Mouse (Mus musculus) neural tube, embryonic 15.5 days (tissue): Measurements from ENCODE around the gene Pdcd4. TPM values are rescaled to one million over a fixed set of nuclear protein-coding genes. Genes with fewer than 3 reads are reported as not detected.
"Not testable (repeated sequence)": the region's sequence is repeated elsewhere in the genome, so short reads cannot be mapped to it uniquely, and the experiment has no call there.

Source experiments
- ATAC-seq: fragments of 200-750 bp; cut with Nextera tagmentation; 2 replicates; pipeline ENCODE4 v1.8.0; 2017; ENCODE audit warnings: mild to moderate bottlenecking, moderate TSS enrichment, moderate library complexity; ENCODE audit not compliant: low FRiP score
- H3K27ac ChIP-seq: fragments of 300-500 bp; sonication (generic); replicated peaks from 2 replicates; pipeline ENCODE4 v1.5.1; 2015; ENCODE audit warnings: mild to moderate bottlenecking, inconsistent platforms
- H3K27me3 ChIP-seq: fragments of 300-500 bp; sonication (generic); replicated peaks from 2 replicates; pipeline ENCODE4 v1.6.1; 2015; ENCODE audit warnings: inconsistent platforms
- H3K36me3 ChIP-seq: fragments of 300-500 bp; sonication (generic); 2 replicates; pipeline ENCODE4 v1.6.1; 2015; ENCODE audit warnings: inconsistent platforms
- H3K4me1 ChIP-seq: fragments of 300-500 bp; sonication (generic); 2 replicates; pipeline ENCODE4 v1.6.1; 2015; ENCODE audit warnings: inconsistent platforms
- H3K4me2 ChIP-seq: fragments of 300-500 bp; sonication (generic); 2 replicates; pipeline ENCODE4 v1.6.1; 2015; ENCODE audit warnings: inconsistent platforms, mild to moderate bottlenecking, moderate library complexity
- H3K4me3 ChIP-seq: fragments of 300-500 bp; sonication (generic); replicated peaks from 2 replicates; pipeline ENCODE4 v1.5.1; 2015; ENCODE audit warnings: mild to moderate bottlenecking, inconsistent platforms
- H3K9ac ChIP-seq: fragments of 300-500 bp; sonication (generic); replicated peaks from 2 replicates; pipeline ENCODE4 v1.6.1; 2015; ENCODE audit warnings: mild to moderate bottlenecking, inconsistent platforms
- H3K9me3 ChIP-seq: fragments of 300-500 bp; sonication (generic); replicated peaks from 2 replicates; pipeline ENCODE4 v1.6.1; 2016; ENCODE audit warnings: inconsistent platforms
- WGBS: fragments of 180-500 bp; shearing (Covaris S2); methylation state at CpG from one replicate; pipeline ENCODE4 v1.1.7; 2015; ENCODE audit warnings: mixed read lengths; 5-methylcytosine and 5-hydroxymethylcytosine counted together
- polyA plus RNA-seq: library from polyadenylated mRNA; unstranded; fragments of >200 nt; fragmentation: Nextera tagmentation; extraction: Ambion mirVana; gene quantifications from 2 replicates; pipeline ENCODE4 v1.2.1, GENCODE M21; 2015

Pdcd4 gene
- polyA plus RNA-seq, 1 experiment from 2014 or later: 60.3 TPM

GRCm38 (mm10) chr19:53903507-53904321, 11.7 kb downstream of the Pdcd4 start:
- peak overlapping the region; percentile 89 for H3K9ac ChIP-seq
- peak overlapping the region; percentile 79 for H3K4me2 ChIP-seq
- peaks cover 31% of the 10 kb centered on the region for H3K4me1 ChIP-seq
- WGBS: under 1% methylated on average over 52 of the region's 83 CpGs
- ATAC-seq: peak; percentile 75
- H3K4me3 ChIP-seq: peak overlapping the region; percentile 96
- 0 out of 2 replicates have a peak, but pooled peaks cover 2% of the 10 kb centered on the region for H3K27me3 ChIP-seq
- no peaks in the 10 kb centered on the region for H3K9me3 ChIP-seq
- H3K36me3 ChIP-seq: 0 out of 2 replicates have a peak, but pooled peaks cover 3% of the 10 kb centered on the region
- peak overlapping the region; percentile 92 for H3K27ac ChIP-seq

- Histone ChIP-seq H3K27ac (peak overlapping the region; percentile 18; the same call in 1 of the 2 replicates), H3K9ac (no peak overlapping the region), H3K36me3 (peaks cover 11% of the 10 kb centered on the region), H3K4me2 (peak overlapping the region; percentile 79), H3K4me1 (peaks cover 31% of the 10 kb centered on the region), H3K27me3 (no peaks in the 10 kb centered on the region), H3K9me3 (no peaks in the 10 kb centered on the region), H3K4me3 (peak overlapping the region; percentile 96)
- WGBS: 64% methylated on average over 7 of the region's 7 CpGs
- ATAC-seq: no peak
These were observed 12.9 kb downstream of the Pdcd4 start for GRCm38 (mm10) chr19:53904833-53905480.

- no peak overlapping the region for H3K4me2 ChIP-seq
- no peak for ATAC-seq
- no peak overlapping the region for H3K9ac ChIP-seq
- no peak overlapping the region for H3K4me3 ChIP-seq
- peaks cover 31% of the 10 kb centered on the region for H3K4me1 ChIP-seq
- H3K27me3 ChIP-seq: no peaks in the 10 kb centered on the region
- no peak overlapping the region for H3K27ac ChIP-seq
- H3K9me3 ChIP-seq: no peaks in the 10 kb centered on the region
- peaks cover 19% of the 10 kb centered on the region for H3K36me3 ChIP-seq
- WGBS: 54% methylated on average over 6 of the region's 6 CpGs
These were observed 14.1 kb downstream of the Pdcd4 start for GRCm38 (mm10) chr19:53906033-53906702.

GRCm38 (mm10) chr19:53906703-53907070, 14.7 kb downstream of the Pdcd4 start:
- Histone ChIP-seq H3K36me3 (peaks cover 22% of the 10 kb centered on the region), H3K4me1 (peaks cover 31% of the 10 kb centered on the region)
- not testable (repeated sequence) for H3K4me3 ChIP-seq, H3K9me3 ChIP-seq, H3K4me2 ChIP-seq, H3K9ac ChIP-seq, H3K27me3 ChIP-seq, ATAC-seq, H3K27ac ChIP-seq

GRCm38 (mm10) chr19:53914950-53915349, 22.9 kb downstream of the Pdcd4 start:
- 95% methylated on average over 4 of the region's 4 CpGs for WGBS
- H3K4me3 ChIP-seq: no peak overlapping the region
- H3K4me1 ChIP-seq: no peaks in the 10 kb centered on the region
- H3K4me2 ChIP-seq: no peak overlapping the region
- no peaks in the 10 kb centered on the region for H3K27me3 ChIP-seq
- H3K36me3 ChIP-seq: peaks cover 75% of the 10 kb centered on the region
- no peaks in the 10 kb centered on the region for H3K9me3 ChIP-seq
- H3K27ac ChIP-seq: no peak overlapping the region
- no peak for ATAC-seq
- no peak overlapping the region for H3K9ac ChIP-seq

- Histone ChIP-seq H3K9ac (no peak overlapping the region), H3K4me3 (no peak overlapping the region), H3K27ac (no peak overlapping the region), H3K27me3 (no peaks in the 10 kb centered on the region), H3K36me3 (peaks cover 60% of the 10 kb centered on the region), H3K4me1 (no peaks in the 10 kb centered on the region), H3K4me2 (no peak overlapping the region), H3K9me3 (no peaks in the 10 kb centered on the region)
- ATAC-seq: no peak
- WGBS: 96% methylated on average over 10 of the region's 10 CpGs
These were observed 27.5 kb downstream of the Pdcd4 start for GRCm38 (mm10) chr19:53919541-53919940.

- not testable (repeated sequence) for H3K27me3 ChIP-seq, H3K27ac ChIP-seq, ATAC-seq, H3K4me2 ChIP-seq, H3K4me1 ChIP-seq, H3K4me3 ChIP-seq, H3K9me3 ChIP-seq, H3K9ac ChIP-seq
- H3K36me3 ChIP-seq: peaks cover 48% of the 10 kb centered on the region
- WGBS: 95% methylated on average over 3 of the region's 3 CpGs
These were observed 30.0 kb downstream of the Pdcd4 start for GRCm38 (mm10) chr19:53921996-53922395.

- Histone ChIP-seq H3K4me1 (no peaks in the 10 kb centered on the region), H3K9me3 (no peaks in the 10 kb centered on the region), H3K4me2 (no peak overlapping the region), H3K27me3 (no peaks in the 10 kb centered on the region), H3K4me3 (no peak overlapping the region), H3K36me3 (peaks cover 30% of the 10 kb centered on the region), H3K9ac (no peak overlapping the region), H3K27ac (no peak overlapping the region)
- 90% methylated on average over 2 of the region's 2 CpGs for WGBS
- ATAC-seq: no peak
These were observed 33.3 kb downstream of the Pdcd4 start for GRCm38 (mm10) chr19:53925338-53925751.

GRCm38 (mm10) chr19:53926705-53927104, 34.7 kb downstream of the Pdcd4 start:
- H3K27ac ChIP-seq: no peak overlapping the region
- peaks cover 34% of the 10 kb centered on the region for H3K36me3 ChIP-seq
- ATAC-seq: no peak
- 95% methylated on average over 1 of the region's 1 CpGs for WGBS
- H3K4me3 ChIP-seq: no peak overlapping the region
- H3K4me2 ChIP-seq: no peak overlapping the region
- H3K4me1 ChIP-seq: no peaks in the 10 kb centered on the region
- no peaks in the 10 kb centered on the region for H3K9me3 ChIP-seq
- H3K9ac ChIP-seq: no peak overlapping the region
- no peaks in the 10 kb centered on the region for H3K27me3 ChIP-seq

GRCm38 (mm10) chr19:53929218-53929617, 37.2 kb downstream of the Pdcd4 start:
- H3K4me2 ChIP-seq: no peak overlapping the region
- no peaks in the 10 kb centered on the region for H3K4me1 ChIP-seq
- no peak overlapping the region for H3K9ac ChIP-seq
- H3K27me3 ChIP-seq: no peaks in the 10 kb centered on the region
- no peak overlapping the region for H3K27ac ChIP-seq
- H3K9me3 ChIP-seq: no peaks in the 10 kb centered on the region
- no peak overlapping the region for H3K4me3 ChIP-seq
- peaks cover 43% of the 10 kb centered on the region for H3K36me3 ChIP-seq
- 92% methylated on average over 3 of the region's 3 CpGs for WGBS
- ATAC-seq: no peak

- ATAC-seq: no peak
- Histone ChIP-seq H3K9ac (no peak overlapping the region), H3K4me2 (no peak overlapping the region), H3K9me3 (no peaks in the 10 kb centered on the region), H3K36me3 (peaks cover 48% of the 10 kb centered on the region), H3K4me1 (no peaks in the 10 kb centered on the region), H3K27ac (no peak overlapping the region), H3K4me3 (no peak overlapping the region), H3K27me3 (no peaks in the 10 kb centered on the region)
These were observed 41.0 kb downstream of the Pdcd4 start for GRCm38 (mm10) chr19:53933050-53933449.

- no peak overlapping the region for H3K9ac ChIP-seq
- no peaks in the 10 kb centered on the region for H3K27me3 ChIP-seq
- H3K36me3 ChIP-seq: peaks cover 51% of the 10 kb centered on the region
- H3K4me1 ChIP-seq: no peaks in the 10 kb centered on the region
- no peak overlapping the region for H3K4me3 ChIP-seq
- ATAC-seq: no peak
- no peak overlapping the region for H3K4me2 ChIP-seq
- H3K27ac ChIP-seq: no peak overlapping the region
- no peaks in the 10 kb centered on the region for H3K9me3 ChIP-seq
These were observed 42.0 kb downstream of the Pdcd4 start for GRCm38 (mm10) chr19:53934046-53934445.
